Mouse (Mus musculus) adrenal gland, postnatal 36 days (tissue): ENCODE measurements around the gene Bcl2l1. TPM values are rescaled to one million over a fixed set of nuclear protein-coding genes. Genes with fewer than 3 reads are reported as not detected.

Source experiments
- DNase-seq, 2 experiments: peaks; one replicate each; pipeline ENCODE4 v3.0.0; 2021; ENCODE audit warnings: mixed read lengths in 1 of 2
- total RNA-seq, 2 experiments: library from RNA; stranded (reverse); gene quantifications; 2 replicates each; pipeline ENCODE4 v1.2.3; 2021

The Bcl2l1 gene
- total RNA-seq, 2 experiments from 2014 or later, result 58.2 to 93.9 TPM

DNA sequence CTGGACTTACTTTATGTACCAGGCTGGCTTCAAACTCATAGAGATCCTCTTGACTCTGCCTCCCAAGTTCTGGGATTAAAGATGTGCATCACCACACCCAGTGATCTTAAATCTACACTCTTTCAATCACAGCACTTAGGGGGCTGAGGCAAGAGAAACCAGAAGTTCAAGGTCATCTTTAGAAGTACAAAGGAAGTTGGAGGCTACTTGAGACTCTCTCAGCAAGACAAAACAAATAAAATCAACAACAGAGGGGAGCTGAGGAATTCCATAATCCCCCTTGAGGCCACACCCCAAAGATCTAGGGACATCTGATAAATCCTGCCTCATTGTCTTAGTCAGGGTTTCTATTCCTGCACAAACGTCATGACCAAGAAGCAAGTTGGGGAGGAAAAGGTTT is 59.3 kb downstream of the Bcl2l1 start:
- no peak for DNase-seq

GRCm38 (mm10) chr2:152771571-152771970 is 60.0 kb downstream of the Bcl2l1 start:
- DNase-seq, result no peak

- no peak for DNase-seq
These were observed 61.9 kb downstream of the Bcl2l1 start for GRCm38 (mm10) chr2:152769677-152770076.

- DNase-seq, result peak; percentile 66 to 84
These were observed 63.8 kb downstream of the Bcl2l1 start for GRCm38 (mm10) chr2:152767618-152768271.

DNA sequence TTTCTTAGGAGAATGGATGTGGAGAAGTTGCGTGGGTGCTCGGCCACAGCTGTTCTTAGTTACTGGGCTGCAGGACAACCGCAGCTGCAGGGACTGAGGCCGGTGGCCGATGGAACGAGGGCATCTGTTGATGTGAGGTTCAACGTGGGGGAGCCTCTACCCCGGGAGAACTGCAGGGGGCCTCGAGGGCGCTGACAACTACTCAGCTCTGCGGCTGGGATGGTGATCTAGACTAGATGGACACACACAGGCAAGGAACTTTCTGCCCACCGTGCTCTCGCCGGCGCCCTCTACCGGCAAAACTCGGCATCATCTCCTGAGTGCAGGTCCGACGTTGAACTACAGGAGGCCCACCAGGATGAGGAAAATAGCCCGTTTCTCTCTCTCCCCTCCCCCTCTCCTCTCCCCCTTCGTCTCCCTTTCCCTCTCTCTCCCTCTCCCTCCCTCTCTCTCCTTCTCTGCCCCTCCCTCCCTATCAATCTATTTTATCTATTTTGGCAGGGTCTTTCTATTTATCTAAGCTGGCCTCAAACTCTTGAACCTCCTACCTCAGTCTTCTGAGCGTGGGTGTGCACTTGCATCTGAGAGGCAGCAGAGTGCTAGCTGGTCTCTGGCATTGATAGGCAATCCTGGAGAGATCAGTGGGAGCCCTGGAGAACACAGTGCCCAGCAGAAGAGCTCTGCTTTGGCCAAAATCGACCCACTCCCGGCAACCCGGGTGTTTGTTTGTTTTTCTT is 65.0 kb downstream of the Bcl2l1 start:
- DNase-seq, result peak; percentile 93 to 94

DNA sequence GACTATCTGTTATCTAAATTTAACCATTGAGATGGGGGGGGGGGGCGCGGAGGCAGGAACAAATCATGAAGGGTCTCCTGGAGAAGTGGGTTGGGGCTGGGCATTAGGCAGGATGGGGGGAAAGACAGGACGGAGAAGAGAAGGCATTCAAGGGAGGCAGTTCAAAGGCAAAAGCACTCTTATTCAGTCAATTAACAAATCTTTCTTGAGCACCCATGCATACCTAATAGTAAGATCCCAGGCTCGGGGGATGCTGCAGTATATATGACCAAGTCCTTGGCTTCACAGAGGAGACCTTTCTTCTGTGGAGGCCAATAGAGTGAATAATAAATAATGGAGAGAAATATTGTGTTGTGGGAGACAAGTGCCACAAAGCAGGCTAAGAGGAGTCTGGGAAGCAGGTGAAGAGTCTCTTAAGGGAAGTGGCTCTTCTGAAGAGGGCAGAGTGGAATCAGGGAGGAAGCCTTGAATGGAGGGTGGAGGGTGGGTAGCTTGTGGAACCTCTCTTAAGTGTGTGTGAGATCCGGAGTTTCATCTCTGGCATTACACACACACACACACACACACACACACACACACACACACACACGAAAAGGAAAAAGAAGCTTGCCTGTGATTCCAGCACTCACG is 66.4 kb downstream of the Bcl2l1 start:
- DNase-seq, result no peak

DNA sequence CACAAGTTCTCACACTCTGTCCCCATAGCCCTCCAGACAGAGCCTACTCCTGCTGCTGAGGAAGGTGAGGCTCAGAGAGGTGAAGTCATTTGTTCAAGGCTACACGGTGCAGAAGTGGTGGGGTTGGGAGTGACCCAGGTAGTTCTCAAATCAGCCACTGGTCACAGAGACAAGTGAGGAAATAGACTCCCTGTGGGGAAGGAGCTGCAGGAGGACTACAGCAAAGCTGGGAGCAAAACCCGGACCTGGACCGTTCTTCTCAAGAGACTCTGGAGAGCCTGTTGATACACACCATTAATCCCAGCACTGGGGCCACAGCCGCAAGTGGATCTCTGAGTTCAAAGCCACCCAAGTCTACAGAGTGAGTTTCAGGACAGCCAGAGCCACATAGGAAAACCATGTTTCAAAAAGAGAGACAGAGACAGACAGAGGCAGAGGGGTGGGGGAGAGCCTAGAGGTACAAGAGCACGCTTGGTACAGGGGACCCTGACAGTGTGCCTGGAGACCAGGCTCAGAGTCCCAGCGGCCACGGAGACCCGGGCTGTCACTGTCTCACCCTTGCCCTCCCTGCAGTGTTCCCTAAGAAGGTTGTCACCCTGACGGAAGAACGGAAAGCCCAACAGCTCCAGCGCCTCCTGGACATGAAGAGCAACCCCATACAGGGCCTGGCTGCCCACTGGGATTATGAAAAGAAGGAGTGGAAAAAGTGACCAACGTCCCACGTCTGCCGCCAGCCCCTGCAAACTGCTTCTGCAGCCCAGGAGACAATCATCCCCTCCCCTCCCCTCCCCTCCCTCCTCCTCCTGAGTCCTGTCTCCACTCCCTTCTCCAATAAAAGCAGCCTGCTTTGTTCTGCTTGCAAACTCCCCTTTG is 67.1 kb downstream of the Bcl2l1 start:
- no peak for DNase-seq

GRCm38 (mm10) chr2:152763310-152763709 is 68.2 kb downstream of the Bcl2l1 start:
- DNase-seq, result no peak

DNA sequence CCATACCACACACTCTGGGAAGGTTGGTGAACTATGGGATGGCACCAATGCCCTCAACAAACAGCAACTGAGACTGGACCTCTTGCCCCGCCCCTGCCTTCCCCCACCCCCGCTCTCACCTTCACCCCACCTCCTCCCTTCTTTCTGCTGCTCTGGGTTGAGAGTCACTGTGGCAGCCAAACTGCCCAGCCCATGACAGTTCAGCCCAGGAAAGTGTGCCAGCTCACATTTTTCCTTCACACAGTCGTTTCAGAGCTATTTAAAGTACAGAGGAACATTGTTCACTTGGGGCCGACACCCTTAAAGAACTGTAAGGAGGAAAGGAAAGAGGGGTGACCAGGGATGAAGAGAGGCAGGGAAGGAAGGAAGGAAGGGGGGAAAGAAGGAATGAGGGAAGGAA is 73.2 kb downstream of the Bcl2l1 start:
- DNase-seq, result no peak

GRCm38 (mm10) chr2:152757478-152757877 is 74.0 kb downstream of the Bcl2l1 start:
- DNase-seq, result no peak

DNA sequence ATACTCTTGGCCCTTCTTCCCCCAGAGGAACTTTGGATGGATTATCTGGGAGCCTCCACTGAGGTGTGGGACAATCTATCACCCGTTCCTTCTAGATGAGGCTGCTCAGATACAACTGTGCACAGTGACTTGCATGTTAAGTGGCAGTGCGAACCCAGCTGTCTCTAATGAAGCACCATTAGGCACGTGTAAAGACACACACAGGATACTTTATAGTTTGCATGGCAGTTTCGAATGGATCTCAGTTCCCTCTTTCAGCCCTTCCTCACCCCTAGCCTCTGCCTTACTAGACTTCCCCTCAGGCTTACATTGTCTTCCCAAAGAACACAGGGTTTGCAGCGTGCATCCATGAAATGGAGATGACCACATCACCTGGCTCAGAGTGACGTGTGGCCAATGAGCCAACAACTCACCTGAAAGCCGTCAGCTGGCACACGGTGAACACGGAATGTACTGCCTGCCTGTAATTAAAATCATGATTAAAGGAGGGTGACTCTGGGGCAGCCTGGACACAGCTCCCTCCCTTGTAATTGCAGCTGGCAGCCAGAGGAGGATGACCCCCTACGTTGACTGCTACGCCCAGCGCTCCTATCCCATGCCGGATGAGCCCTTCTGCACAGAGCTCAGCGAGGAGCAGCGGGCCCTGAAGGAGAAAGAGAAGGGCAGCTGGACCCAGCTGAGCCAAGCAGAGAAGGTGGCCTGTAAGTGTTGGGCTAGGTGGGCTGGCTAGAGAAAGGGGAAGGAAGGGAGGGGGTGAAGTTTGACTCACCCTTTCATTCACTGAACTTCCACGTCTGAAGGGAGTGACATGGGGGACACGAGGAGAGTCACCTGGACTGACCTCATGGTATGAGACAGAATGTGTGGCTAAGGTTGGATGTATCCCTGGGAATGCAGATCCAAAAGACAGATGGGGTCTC is 74.8 kb downstream of the Bcl2l1 start:
- DNase-seq, result no peak

DNA sequence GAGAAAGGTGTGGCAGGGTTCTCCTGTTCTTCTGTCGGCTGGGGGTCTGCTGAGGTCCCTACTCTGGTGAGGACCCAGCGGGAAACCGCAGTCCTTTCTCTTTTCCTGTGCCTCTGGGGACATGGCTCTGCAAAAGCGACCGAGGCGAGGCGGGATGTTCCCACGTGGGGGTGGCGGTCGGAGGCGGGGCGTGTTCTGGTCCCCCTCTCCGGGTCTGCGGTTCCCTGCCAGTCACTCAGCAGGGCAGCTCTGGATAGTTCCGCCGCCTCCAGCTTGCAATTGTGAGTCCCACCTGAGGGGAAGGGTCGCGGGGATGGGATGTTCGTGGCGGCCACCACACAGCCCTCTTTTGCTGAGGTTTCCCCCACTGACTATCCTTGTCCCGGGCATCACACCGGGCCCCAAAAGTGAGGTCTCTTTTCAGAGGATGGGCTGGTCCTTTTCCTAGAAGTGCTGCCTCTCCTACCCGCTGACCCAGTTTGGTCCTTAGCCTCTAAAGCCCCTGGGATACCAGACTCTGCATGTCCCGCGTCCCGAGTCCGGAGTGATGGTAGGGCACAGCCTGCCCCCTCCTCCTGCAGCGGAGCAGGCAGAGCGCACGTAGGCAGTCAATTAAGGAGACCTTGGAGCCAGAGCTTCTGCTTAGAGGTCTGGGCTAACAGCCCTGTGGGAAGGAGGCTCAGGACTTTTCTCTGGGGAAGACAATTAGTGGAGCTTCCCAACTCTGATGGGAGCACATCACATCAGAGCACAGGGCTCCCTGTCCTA is 77.4 kb downstream of the Bcl2l1 start, which contains the start of gene Cox4i2:
TSS of gene Cox4i2 (plus strand) at position 230 of the 768 bp plus-strand sequence.
- DNase-seq, result peak in 1 of 2 experiments; percentile 34

DNA sequence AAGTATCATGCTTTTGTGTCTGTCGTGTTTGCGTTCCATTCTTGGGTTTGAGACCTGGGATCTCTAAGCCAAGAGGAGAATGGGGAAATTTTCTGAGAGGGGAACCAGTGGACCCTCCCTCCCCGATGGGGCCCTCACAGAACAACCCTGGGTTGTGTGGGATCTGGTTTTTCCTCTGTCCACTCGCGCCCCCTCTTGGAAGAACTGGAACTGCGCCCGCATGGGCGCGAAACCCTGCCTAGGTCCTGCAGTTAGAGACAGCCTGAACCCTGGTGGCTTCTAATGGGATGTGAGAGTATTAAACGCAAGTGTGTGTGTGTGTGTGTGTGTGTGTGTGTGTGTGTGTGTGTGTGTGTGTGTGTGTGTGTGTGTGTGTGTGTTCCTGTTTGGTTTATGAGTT is 89.1 kb downstream of the Bcl2l1 start:
- peak; percentile 79 to 86 for DNase-seq

DNA sequence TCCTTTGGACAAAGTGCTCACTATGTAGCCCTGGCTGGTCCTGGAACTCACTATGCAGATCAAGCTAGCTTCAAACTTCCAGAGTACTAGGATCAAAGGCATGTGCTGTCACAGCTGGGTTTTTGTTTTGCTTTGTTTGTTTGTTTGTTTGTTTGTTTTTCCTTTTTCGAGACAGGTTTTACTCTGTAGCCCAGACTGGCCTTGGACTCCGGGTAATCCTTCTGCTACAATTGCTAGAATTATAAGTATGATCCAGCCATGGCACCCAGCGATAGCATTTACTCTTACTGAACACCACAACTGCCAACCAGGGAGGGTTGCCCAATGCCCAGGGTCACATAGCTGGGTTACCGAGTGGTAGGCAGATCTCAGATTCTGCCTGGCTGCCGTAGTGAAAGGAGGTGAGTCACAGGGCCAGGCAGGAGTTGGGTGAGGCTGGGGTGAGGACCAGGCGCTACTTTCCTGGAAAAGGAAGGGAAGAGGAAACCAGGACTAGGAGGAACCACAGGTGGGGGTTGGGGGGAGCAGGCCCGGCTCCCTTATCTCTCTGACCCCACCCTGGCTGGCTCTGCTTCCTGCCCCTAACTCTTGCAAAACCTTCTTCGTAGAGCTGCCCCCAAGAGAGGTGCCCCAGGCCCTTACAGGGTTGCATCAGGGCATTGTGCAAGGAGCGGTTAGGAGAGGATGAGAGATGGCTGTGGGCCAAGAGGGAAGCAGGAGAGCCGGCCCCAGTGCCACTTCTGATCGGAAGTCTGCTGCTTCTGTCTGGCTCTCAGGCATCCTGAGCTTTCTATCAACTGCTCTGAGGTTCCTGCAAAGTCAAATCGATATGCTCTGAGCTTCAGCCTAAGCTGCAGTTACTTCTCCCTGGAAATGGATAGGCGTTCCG is 90.1 kb downstream of the Bcl2l1 start:
- peak; percentile 84 to 85 for DNase-seq

- no peak for DNase-seq
These were observed 91.0 kb downstream of the Bcl2l1 start for GRCm38 (mm10) chr2:152740490-152740889.

GRCm38 (mm10) chr2:152739842-152740260 is 91.7 kb downstream of the Bcl2l1 start:
- DNase-seq, result peak in 1 of 2 experiments; percentile 46

GRCm38 (mm10) chr2:152739031-152739841 is 92.3 kb downstream of the Bcl2l1 start:
- peak; percentile 69 to 85 for DNase-seq

DNA sequence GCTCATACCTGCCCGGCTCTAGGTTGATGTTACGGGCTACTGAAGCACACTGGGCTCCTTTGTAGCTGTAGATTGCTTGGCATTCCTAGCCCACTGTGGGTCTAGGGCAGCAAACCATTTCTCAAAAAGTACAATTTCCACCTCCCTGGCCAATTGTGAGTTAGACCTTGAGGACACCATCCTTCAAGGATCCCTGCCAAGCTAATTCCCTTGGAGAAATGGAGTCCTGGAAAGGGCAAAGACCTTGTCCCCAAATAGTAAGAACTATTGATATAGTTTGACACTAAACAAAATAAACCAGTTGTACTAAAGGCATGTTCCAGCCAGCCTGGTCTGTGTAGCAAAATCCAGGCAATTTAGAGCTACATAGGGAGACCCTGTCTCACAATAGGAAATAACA is 93.2 kb downstream of the Bcl2l1 start:
- peak in 1 of 2 experiments; percentile 25 for DNase-seq
